Mouse (Mus musculus) forebrain, embryonic 11.5 days (tissue): ENCODE results near the gene Cox10. TPM values are rescaled to one million over a fixed set of nuclear protein-coding genes. Genes with fewer than 3 reads are reported as not detected.
"Not testable (repeated sequence)": the region's sequence is repeated elsewhere in the genome, so short reads cannot be mapped to it uniquely, and the experiment has no call there.

Experiments
- ATAC-seq: fragments of 200-750 bp; cut with Nextera tagmentation; replicated peaks from 2 replicates; pipeline ENCODE4 v1.8.0; 2017; ENCODE audit warnings: moderate TSS enrichment; ENCODE audit not compliant: low FRiP score
- DNase-seq: peaks from one replicate; pipeline ENCODE4 v3.0.0-alpha.2; 2017; ENCODE audit warnings: low spot score
- H3K27ac ChIP-seq: fragments of 300-500 bp; sonication (generic); 2 replicates; pipeline ENCODE4 v1.5.1; 2014; ENCODE audit warnings: low read depth, low read length
- H3K27me3 ChIP-seq: fragments of 300-500 bp; sonication (generic); 2 replicates; pipeline ENCODE4 v1.6.1; 2014; ENCODE audit warnings: mild to moderate bottlenecking, low read length, mixed read lengths; ENCODE audit not compliant: control insufficient read depth, insufficient read depth
- H3K36me3 ChIP-seq: fragments of 300-500 bp; sonication (generic); 2 replicates; pipeline ENCODE4 v1.6.1; 2014; ENCODE audit warnings: mild to moderate bottlenecking, low read length, moderate library complexity, mixed read lengths; ENCODE audit not compliant: control insufficient read depth, insufficient read depth
- H3K4me1 ChIP-seq: fragments of 300-500 bp; sonication (generic); replicated peaks from 2 replicates; pipeline ENCODE4 v1.6.1; 2014; ENCODE audit warnings: low read length, mixed read lengths; ENCODE audit not compliant: control insufficient read depth, insufficient read depth
- H3K4me2 ChIP-seq: fragments of 300-500 bp; sonication (generic); 2 replicates; pipeline ENCODE4 v1.6.1; 2014; ENCODE audit warnings: low read depth, mild to moderate bottlenecking, low read length, moderate library complexity, mixed read lengths; ENCODE audit not compliant: severe bottlenecking
- H3K4me3 ChIP-seq: fragments of 300-500 bp; sonication (generic); 2 replicates; pipeline ENCODE4 v1.5.1; 2014; ENCODE audit warnings: low read depth, low read length
- H3K9ac ChIP-seq: fragments of 300-500 bp; sonication (generic); 2 replicates; pipeline ENCODE4 v1.6.1; 2014; ENCODE audit warnings: low read length
- H3K9me3 ChIP-seq: fragments of 300-500 bp; sonication (generic); 2 replicates; pipeline ENCODE4 v1.6.1; 2016; ENCODE audit warnings: low read length, mixed read lengths; ENCODE audit not compliant: control insufficient read depth
- WGBS: fragments of 180-500 bp; shearing (Covaris S2); extraction: QIAGEN DNeasy Blood & Tissue Kit; methylation state at CpG from one replicate; pipeline ENCODE4 v1.1.7; 2014; 5-methylcytosine and 5-hydroxymethylcytosine counted together
- polyA plus RNA-seq: library from polyadenylated mRNA; unstranded; fragments of >200 nt; fragmentation: Nextera tagmentation; extraction: Ambion mirVana; gene quantifications from 2 replicates; pipeline ENCODE4 v1.2.1, GENCODE M21; 2014

Gene Cox10
- polyA plus RNA-seq = 27.9 and 31.6 TPM in 2 replicates

GRCm38 (mm10) chr11:64078956-64079726 lies at the start of gene Cox10:
TSS of gene Cox10 (minus strand) at chr11:64079468.
- Histone ChIP-seq H3K4me2 (peak within 1 kb of the TSS; percentile 69), H3K27me3 (no peaks in the 10 kb centered on the region), H3K27ac (peak within 1 kb of the TSS; percentile 70), H3K9me3 (no peaks in the 10 kb centered on the region), H3K4me3 (peak within 1 kb of the TSS; percentile 61), H3K36me3 (no peaks in the 10 kb centered on the region), H3K4me1 (peaks cover 4% of the 10 kb centered on the region; the same call in 1 of the 2 replicates), H3K9ac (peak within 1 kb of the TSS; percentile 85)
- peak; percentile 88 for DNase-seq
- peak; percentile 94 for ATAC-seq
- under 1% methylated on average over 45 of the region's 45 CpGs for WGBS

GRCm38 (mm10) chr11:64128016-64128415 lies 48.7 kb upstream of the Cox10 start:
- Histone ChIP-seq H3K9ac (no peak overlapping the region), H3K27ac (no peak overlapping the region), H3K27me3 (no peaks in the 10 kb centered on the region), H3K4me3 (no peak overlapping the region), H3K9me3 (no peaks in the 10 kb centered on the region), H3K4me1 (no peaks in the 10 kb centered on the region), H3K36me3 (no peaks in the 10 kb centered on the region), H3K4me2 (no peak overlapping the region)
- WGBS = 79% methylated on average over 9 of the region's 9 CpGs
- DNase-seq = no peak
- no peak for ATAC-seq

- no peak overlapping the region for H3K4me2 ChIP-seq
- 70% methylated on average over 2 of the region's 2 CpGs for WGBS
- no peaks in the 10 kb centered on the region for H3K27me3 ChIP-seq
- no peak overlapping the region for H3K4me3 ChIP-seq
- no peaks in the 10 kb centered on the region for H3K4me1 ChIP-seq
- H3K27ac ChIP-seq = no peak overlapping the region
- H3K9me3 ChIP-seq = no peaks in the 10 kb centered on the region
- no peak overlapping the region for H3K9ac ChIP-seq
- no peak for DNase-seq
- no peak for ATAC-seq
- no peaks in the 10 kb centered on the region for H3K36me3 ChIP-seq
Observed at GRCm38 (mm10) chr11:64125471-64125870, 46.2 kb upstream of the Cox10 start.

GRCm38 (mm10) chr11:64123174-64123573 lies 43.9 kb upstream of the Cox10 start:
- H3K36me3 ChIP-seq, ATAC-seq, H3K4me2 ChIP-seq, H3K27me3 ChIP-seq, DNase-seq, H3K9me3 ChIP-seq, H3K4me1 ChIP-seq, H3K4me3 ChIP-seq, H3K9ac ChIP-seq, H3K27ac ChIP-seq: not testable (repeated sequence)
- WGBS = 89% methylated on average over 6 of the region's 6 CpGs

GRCm38 (mm10) chr11:64116711-64117110 lies 37.4 kb upstream of the Cox10 start:
- no peak for ATAC-seq
- Histone ChIP-seq H3K4me1 (no peaks in the 10 kb centered on the region), H3K27me3 (no peaks in the 10 kb centered on the region), H3K27ac (no peak overlapping the region), H3K9ac (no peak overlapping the region), H3K4me2 (no peak overlapping the region), H3K4me3 (no peak overlapping the region), H3K36me3 (no peaks in the 10 kb centered on the region), H3K9me3 (no peaks in the 10 kb centered on the region)
- DNase-seq = no peak
- 97% methylated on average over 4 of the region's 4 CpGs for WGBS

- WGBS = 88% methylated on average over 2 of the region's 2 CpGs
- no peak overlapping the region for H3K4me3 ChIP-seq
- H3K9ac ChIP-seq = no peak overlapping the region
- no peak overlapping the region for H3K4me2 ChIP-seq
- H3K4me1 ChIP-seq = no peaks in the 10 kb centered on the region
- no peaks in the 10 kb centered on the region for H3K36me3 ChIP-seq
- DNase-seq (no peak), ATAC-seq (no peak)
- H3K27ac ChIP-seq = no peak overlapping the region
- H3K9me3 ChIP-seq = no peaks in the 10 kb centered on the region
- H3K27me3 ChIP-seq = no peaks in the 10 kb centered on the region
Observed at GRCm38 (mm10) chr11:64115822-64116221, 36.6 kb upstream of the Cox10 start.

GRCm38 (mm10) chr11:64115101-64115500 lies 35.8 kb upstream of the Cox10 start:
- DNase-seq (no peak), ATAC-seq (no peak)
- no peaks in the 10 kb centered on the region for H3K27me3 ChIP-seq
- H3K9me3 ChIP-seq = no peaks in the 10 kb centered on the region
- H3K27ac ChIP-seq = no peak overlapping the region
- no peaks in the 10 kb centered on the region for H3K4me1 ChIP-seq
- H3K9ac ChIP-seq = no peak overlapping the region
- no peak overlapping the region for H3K4me3 ChIP-seq
- 86% methylated on average over 9 of the region's 9 CpGs for WGBS
- no peak overlapping the region for H3K4me2 ChIP-seq
- H3K36me3 ChIP-seq = no peaks in the 10 kb centered on the region

- no peak overlapping the region for H3K9ac ChIP-seq
- no peaks in the 10 kb centered on the region for H3K36me3 ChIP-seq
- H3K27me3 ChIP-seq = no peaks in the 10 kb centered on the region
- ATAC-seq = no peak
- no peak overlapping the region for H3K4me3 ChIP-seq
- H3K4me2 ChIP-seq = no peak overlapping the region
- H3K4me1 ChIP-seq = no peaks in the 10 kb centered on the region
- no peak for DNase-seq
- no peak overlapping the region for H3K27ac ChIP-seq
- 84% methylated on average over 5 of the region's 5 CpGs for WGBS
- no peaks in the 10 kb centered on the region for H3K9me3 ChIP-seq
Observed at GRCm38 (mm10) chr11:64100060-64100459, 20.8 kb upstream of the Cox10 start.

GRCm38 (mm10) chr11:64093058-64093457 lies 13.8 kb upstream of the Cox10 start:
- no peak for DNase-seq
- H3K27ac ChIP-seq = no peak overlapping the region
- H3K9ac ChIP-seq = no peak overlapping the region
- no peaks in the 10 kb centered on the region for H3K27me3 ChIP-seq
- no peak overlapping the region for H3K4me2 ChIP-seq
- no peaks in the 10 kb centered on the region for H3K36me3 ChIP-seq
- 89% methylated on average over 4 of the region's 4 CpGs for WGBS
- H3K4me1 ChIP-seq = no peaks in the 10 kb centered on the region
- H3K4me3 ChIP-seq = no peak overlapping the region
- ATAC-seq = no peak
- H3K9me3 ChIP-seq = no peaks in the 10 kb centered on the region
